Mouse (Mus musculus) bone marrow, adult 2 months (tissue): ENCODE results near the gene Dctpp1.

ENCODE experiments used
- CTCF ChIP-seq: fragments of 200-500 bp; IDR thresholded peaks from 2 replicates; pipeline ENCODE4 v1.5.1; 2011; ENCODE audit warnings: low read length, control low read depth; ENCODE audit not compliant: control insufficient read depth, insufficient read depth
- POLR2A ChIP-seq: fragments of 200-500 bp; IDR thresholded peaks from 2 replicates; pipeline ENCODE4 v1.6.1; 2011; ENCODE audit warnings: low read depth, mild to moderate bottlenecking, control low read depth, low read length, borderline replicate concordance; ENCODE audit not compliant: control insufficient read depth

DNA sequence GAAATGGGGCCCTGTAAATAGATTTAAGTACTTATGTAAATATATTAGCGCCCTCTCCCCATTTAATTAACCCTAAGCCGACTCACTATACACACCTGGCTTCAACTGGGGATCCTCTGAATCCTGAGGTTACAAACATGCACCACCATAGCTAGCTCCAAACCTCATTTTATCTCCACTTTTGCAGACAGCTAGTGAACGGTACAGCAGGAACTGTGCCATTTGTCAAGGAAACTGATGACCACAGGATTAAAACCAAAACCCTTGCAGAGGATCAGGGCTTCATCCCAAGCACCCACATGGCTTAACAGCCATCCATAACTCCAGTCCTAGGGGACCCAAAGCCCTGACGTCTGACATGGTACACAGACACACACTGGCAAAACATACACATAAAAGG lies 5.5 kb downstream of the Dctpp1 start:
- TF ChIP-seq POLR2A (no peak), CTCF (no peak)
